Mouse (Mus musculus): Measurements from ENCODE around the gene Hmx2. TPM values are rescaled to one million over a fixed set of nuclear protein-coding genes. Genes with fewer than 3 reads are reported as not detected.
A peak's percentile ranks its signal among the peaks of the same experiment; 100 is the strongest.

Hmx2 gene
- polyA plus RNA-seq, 1 experiment from 2014 or later = not detected

DNA sequence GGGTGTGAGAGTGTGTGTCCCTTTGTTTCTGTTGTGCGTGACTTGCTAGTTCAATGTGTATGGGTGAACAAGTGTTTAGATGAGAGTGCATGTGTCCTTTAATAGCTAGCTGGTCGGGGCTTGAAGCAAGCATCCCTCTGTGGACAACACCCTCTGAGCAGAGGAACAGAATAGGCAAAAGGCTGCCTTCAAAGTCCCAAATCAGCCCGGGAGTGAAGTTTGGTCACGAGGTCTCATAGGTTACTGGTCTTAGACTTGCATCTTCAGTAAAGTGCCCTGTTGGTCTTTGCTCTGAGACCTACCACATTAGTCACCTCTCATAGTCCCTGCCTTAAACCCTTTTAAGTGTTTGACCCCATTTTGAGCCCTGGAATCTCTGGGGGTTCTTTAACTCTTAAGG is 2.9 kb downstream of the Hmx2 start:
- Histone ChIP-seq H3K27ac (no peak overlapping the region), H3K4me3 (no peak overlapping the region), H3K36me3 (no peaks in the 10 kb centered on the region), H3K4me2 (replicated peaks) (no peak overlapping the region), H3K27me3 (peaks cover 100% of the 10 kb centered on the region), H3K4me1 (peaks cover 24% of the 10 kb centered on the region), H3K9me3 (no peaks in the 10 kb centered on the region), H3K9ac (no peak overlapping the region)
- WGBS = 0% methylated on average over 4 of the region's 4 CpGs
- ATAC-seq (ENCODE audit: low FRiP score, low read depth) = no peak

DNA sequence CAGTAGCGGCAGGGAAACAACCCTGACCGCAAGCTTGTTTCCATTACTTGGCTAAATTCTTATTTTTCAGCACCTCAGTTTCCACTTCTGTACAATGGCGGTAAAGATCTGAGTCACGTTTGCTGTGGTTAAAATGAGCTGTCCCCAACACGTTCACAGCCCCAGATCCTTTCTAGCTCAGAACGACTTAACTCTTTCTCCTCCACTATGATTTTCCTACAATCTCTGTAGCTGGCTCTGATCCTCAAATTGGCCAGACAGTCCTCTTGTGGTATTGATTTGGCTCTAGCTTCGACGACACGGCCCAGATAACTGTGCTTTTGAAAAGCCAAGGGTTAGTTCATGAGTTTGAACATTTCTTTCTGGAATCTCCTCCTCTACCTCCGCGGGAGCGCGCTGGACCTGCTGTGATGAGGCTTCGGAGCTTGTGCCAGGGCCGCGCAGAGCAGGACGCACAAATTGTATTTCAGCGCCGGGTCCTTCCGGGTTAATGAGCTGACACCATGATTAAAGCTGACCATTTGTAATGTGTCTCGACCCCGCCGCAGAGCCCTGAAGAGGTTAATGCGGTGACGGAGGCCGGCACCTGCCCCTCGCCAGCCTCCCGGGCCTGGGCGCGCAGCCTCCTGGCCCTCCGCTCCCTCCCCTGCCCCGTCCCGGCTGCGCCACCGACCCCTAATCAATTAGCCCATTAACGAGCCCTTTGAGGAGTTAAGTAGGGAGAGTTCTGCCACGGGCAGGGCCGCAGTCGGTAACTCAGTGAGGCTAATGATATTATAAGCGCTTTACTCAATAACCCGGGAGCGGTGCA is 3.6 kb downstream of the Hmx2 start:
- 1% methylated on average over 42 of the region's 42 CpGs for WGBS
- no peak overlapping the region for H3K27ac ChIP-seq
- no peak overlapping the region for H3K4me3 ChIP-seq

DNA sequence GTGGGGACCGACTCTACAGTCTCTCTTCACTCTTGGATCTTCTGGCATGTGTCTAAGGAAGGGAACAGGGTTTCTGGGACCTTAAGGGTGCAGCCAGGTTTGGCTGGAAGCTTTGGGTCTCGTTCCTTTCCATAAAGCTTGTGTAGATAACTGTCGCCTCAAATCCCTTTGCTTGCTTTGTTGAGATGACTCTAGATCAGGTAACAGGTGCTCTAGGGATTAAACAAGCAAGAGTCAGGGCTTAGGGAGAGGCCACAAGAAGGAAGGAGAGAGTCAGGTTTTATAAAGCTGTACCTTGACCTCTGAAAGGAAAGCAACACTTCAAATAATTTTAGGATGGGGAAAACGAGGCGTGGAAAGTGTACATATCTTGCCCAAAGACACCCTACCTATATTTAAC is 4.2 kb downstream of the Hmx2 start:
- no peak for ATAC-seq (ENCODE audit: low FRiP score, low read depth)
- no peak overlapping the region for H3K27ac ChIP-seq

More for the DNA sequence above, 3.6 kb downstream of the Hmx2 start:
- Histone ChIP-seq H3K4me1 (peaks cover 31% of the 10 kb centered on the region), H3K4me2 (replicated peaks) (no peak overlapping the region), H3K9ac (no peak overlapping the region), H3K36me3 (no peaks in the 10 kb centered on the region), H3K9me3 (no peaks in the 10 kb centered on the region), H3K27me3 (peaks cover 100% of the 10 kb centered on the region)
- ATAC-seq (ENCODE audit: low FRiP score, low read depth) = no peak

DNA sequence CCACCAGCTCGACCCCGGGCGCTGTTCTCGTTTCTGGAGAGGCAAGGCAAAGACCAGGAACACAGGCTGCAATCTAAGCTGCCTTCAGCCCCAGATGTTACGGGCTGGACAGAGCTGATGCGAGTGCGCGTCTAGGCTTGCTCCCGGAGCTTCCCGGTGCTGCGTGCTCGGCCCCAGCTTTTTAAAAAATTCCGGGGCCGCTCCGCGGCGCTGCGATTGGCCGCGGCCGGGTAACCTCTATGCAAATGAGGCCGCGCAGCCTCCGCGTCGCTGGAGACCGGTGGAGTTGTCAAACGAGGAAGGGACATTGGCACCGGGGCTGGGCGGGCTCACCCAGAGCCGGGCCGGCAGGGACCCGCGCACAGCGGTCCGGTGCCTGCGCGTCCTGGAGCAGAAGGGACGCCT is 5.2 kb downstream of the Hmx2 start:
- Histone ChIP-seq H3K36me3 (no peaks in the 10 kb centered on the region), H3K9me3 (no peaks in the 10 kb centered on the region), H3K9ac (no peak overlapping the region), H3K4me3 (peak overlapping the region; percentile 40), H3K4me2 (replicated peaks) (peak overlapping the region; percentile 66), H3K27me3 (peaks cover 100% of the 10 kb centered on the region), H3K27ac (no peak overlapping the region), H3K4me1 (peaks cover 32% of the 10 kb centered on the region)
- under 1% methylated on average over 39 of the region's 39 CpGs for WGBS
- peak; percentile 55; the same call in 1 of the 2 replicates for ATAC-seq (ENCODE audit: low FRiP score, low read depth)

More for the DNA sequence above, 4.2 kb downstream of the Hmx2 start:
- Histone ChIP-seq H3K27me3 (peaks cover 100% of the 10 kb centered on the region), H3K36me3 (no peaks in the 10 kb centered on the region), H3K4me1 (peaks cover 32% of the 10 kb centered on the region), H3K9me3 (no peaks in the 10 kb centered on the region), H3K4me3 (no peak overlapping the region), H3K9ac (no peak overlapping the region), H3K4me2 (replicated peaks) (no peak overlapping the region)
- WGBS = 1% methylated on average over 5 of the region's 5 CpGs

DNA sequence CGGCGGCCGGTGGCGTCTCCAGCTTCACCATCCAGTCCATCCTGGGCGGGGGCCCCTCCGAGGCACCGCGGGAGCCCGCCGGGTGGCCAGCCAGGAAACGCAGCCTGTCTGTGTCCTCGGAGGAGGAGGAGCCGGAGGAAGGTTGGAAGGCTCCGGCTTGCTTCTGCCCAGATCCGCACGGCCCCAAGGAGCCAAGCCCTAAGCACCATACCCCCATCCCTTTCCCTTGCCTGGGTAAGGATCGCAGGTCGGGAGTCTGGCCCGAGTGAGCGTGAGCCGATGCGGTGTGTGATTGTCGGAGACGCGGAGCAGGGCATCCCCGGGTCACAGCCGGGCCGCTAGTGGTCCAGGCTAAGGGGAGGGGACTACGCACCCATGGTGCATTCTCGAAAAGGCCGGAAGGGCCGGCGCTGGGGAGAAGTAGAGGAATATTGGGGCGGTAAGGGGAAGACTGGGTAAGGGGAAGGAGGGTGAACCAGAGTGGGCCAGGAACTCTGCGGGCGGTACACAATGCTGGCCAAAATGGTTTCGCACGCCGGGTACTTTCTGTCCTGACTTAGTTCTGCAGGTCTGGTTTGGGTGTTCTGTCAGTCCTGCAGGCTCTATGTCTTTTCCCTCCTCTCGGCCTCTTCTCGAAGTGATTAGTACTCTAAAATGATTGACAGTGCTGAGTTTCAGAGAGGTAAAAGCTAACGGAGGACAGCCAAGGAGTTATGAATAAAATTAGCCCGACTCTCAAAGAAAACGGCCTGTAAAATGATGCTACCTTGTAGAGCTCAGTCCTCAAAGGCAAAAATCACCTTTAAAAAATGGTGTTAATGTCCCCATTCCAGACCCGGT is 6.0 kb downstream of the Hmx2 start:
- no peak overlapping the region for H3K27ac ChIP-seq

DNA sequence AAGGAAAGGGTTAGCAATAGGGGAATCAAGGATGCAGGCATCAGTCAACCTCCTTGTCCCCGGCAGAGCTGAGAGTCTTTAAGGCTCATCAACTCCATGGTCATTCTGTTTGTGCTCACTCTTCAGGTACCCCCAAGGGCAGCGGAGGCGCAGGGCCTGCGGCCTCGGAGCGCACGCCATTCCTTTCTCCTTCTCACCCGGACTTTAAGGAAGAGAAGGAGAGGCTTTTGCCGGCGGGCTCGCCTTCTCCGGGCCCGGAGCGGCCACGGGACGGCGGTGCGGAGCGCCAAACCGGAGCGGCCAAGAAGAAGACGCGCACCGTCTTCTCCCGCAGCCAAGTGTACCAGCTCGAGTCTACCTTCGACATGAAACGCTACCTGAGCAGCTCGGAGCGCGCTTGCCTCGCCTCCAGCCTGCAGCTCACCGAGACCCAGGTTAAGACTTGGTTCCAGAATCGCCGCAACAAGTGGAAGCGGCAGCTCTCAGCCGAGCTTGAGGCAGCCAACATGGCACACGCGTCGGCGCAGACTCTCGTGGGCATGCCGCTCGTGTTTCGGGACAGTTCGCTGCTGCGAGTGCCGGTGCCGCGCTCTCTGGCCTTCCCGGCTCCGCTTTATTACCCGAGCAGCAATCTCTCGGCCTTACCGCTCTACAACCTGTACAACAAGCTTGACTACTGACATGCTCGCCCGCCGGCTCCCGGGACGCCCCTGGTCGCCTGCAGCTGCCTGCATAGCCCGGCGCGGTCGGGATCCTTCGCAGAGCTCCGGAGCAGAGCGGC is 6.9 kb downstream of the Hmx2 start:
- Histone ChIP-seq H3K9ac (no peak overlapping the region), H3K27ac (no peak overlapping the region), H3K4me3 (peak overlapping the region; percentile 26), H3K4me2 (replicated peaks) (peak overlapping the region; percentile 53), H3K27me3 (peaks cover 91% of the 10 kb centered on the region), H3K4me1 (peaks cover 32% of the 10 kb centered on the region), H3K9me3 (no peaks in the 10 kb centered on the region), H3K36me3 (no peaks in the 10 kb centered on the region)
- WGBS = under 1% methylated on average over 68 of the region's 68 CpGs
- no peak for ATAC-seq (ENCODE audit: low FRiP score, low read depth)

More for the DNA sequence above, 6.0 kb downstream of the Hmx2 start:
- H3K4me1 ChIP-seq = peaks cover 32% of the 10 kb centered on the region
- peak overlapping the region; percentile 40 for H3K4me3 ChIP-seq
- peaks cover 100% of the 10 kb centered on the region for H3K27me3 ChIP-seq
- no peak overlapping the region for H3K9ac ChIP-seq
- no peaks in the 10 kb centered on the region for H3K36me3 ChIP-seq
- ATAC-seq (ENCODE audit: low FRiP score, low read depth) = no peak
- no peaks in the 10 kb centered on the region for H3K9me3 ChIP-seq
- WGBS = under 1% methylated on average over 45 of the region's 45 CpGs
- peak overlapping the region; percentile 66 for H3K4me2 ChIP-seq (replicated peaks)

DNA sequence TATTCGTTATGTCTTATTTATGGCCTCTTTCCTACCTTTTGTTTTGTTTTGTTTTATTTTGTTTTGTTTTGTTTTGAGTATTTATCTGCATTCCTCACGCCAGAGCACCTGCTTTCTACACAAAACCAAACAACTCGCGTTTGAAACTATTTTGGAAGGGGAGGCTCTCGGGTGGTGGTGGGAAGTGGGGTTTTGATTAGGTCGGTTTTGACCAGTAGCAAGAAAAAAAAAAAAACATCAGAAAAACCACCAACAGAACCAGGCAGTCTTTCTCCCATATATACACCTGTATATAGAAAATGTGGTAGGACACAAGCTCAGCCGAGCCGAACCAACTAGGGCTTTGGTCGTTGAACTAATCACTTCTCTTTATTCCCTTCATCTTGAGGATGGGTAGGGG is 7.5 kb downstream of the Hmx2 start:
- ATAC-seq (ENCODE audit: low FRiP score, low read depth) = no peak
- Histone ChIP-seq H3K4me1 (peaks cover 34% of the 10 kb centered on the region), H3K4me3 (no peak overlapping the region), H3K9me3 (no peaks in the 10 kb centered on the region), H3K36me3 (no peaks in the 10 kb centered on the region), H3K4me2 (replicated peaks) (peak overlapping the region; percentile 53), H3K27me3 (peaks cover 85% of the 10 kb centered on the region), H3K9ac (no peak overlapping the region), H3K27ac (no peak overlapping the region)
- 2% methylated on average over 9 of the region's 9 CpGs for WGBS

DNA sequence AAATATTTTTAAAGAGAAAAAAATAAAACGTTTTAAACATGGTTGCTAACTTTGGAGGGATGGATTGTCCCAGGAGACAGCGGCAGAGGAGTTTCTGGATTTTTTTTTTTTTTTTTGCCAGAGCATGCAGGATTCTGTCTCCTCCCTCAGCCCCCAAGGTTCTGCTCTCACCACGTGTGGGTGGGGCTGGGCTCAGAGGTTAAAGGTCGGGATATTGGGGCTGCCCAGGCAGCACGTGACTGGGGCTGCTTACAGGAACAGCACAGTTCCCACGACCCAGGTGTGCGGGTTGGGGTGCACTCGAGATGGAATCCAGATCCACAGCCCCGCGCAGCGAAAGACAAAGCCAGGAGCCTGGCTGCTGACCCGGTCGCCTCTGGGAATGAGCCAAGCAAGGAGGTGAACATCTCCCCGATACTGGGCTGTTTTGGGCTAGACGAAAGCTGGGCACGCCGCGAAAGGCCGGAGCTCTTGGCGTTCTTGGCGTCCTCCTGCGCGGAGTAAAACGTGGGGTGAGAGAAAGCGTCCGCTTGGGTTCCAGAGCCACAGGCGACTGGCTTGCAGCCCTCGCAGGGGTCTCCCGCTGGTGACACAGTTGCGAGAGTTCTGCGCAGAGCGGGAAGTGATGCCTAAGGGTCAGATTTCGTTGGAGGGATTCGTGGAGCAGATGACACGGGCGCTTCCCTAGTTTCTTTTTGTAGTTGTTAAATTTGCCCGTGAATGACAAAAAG is 8.1 kb downstream of the Hmx2 start:
- 0 out of 2 replicates have a peak, but pooled peaks cover under 1% of the 10 kb centered on the region for H3K36me3 ChIP-seq
- peaks cover 79% of the 10 kb centered on the region for H3K27me3 ChIP-seq
- H3K4me1 ChIP-seq = peaks cover 39% of the 10 kb centered on the region
- no peak overlapping the region for H3K27ac ChIP-seq
- peak overlapping the region; percentile 11; the same call in 1 of the 2 replicates for H3K4me3 ChIP-seq
- WGBS = under 1% methylated on average over 37 of the region's 37 CpGs
- no peaks in the 10 kb centered on the region for H3K9me3 ChIP-seq
- no peak for ATAC-seq (ENCODE audit: low FRiP score, low read depth)
- no peak overlapping the region for H3K9ac ChIP-seq
- peak overlapping the region; percentile 3; the same call in 1 of the 2 replicates for H3K4me2 ChIP-seq (replicated peaks)

DNA sequence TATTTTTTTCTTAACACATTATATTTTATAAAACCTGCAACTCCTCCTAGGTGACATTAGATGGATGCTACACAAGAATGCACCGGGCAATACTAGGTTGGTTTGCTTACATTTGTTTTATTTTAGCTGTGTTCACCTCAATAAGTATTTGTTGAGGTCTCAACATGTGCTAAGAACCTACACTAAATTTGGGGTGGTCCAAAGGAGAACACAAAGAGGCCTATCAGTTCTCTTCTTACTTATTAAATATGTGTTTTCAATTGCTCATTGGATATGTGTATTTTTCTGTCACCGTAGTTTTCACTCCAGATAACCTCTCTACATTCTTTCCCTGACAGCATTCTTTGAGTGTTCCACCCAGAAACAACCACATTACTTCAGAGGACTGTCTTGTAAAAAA is 9.2 kb downstream of the Hmx2 start:
- WGBS = 42% methylated on average over 2 of the region's 2 CpGs
- H3K4me1 ChIP-seq = peaks cover 50% of the 10 kb centered on the region
- no peak overlapping the region for H3K4me3 ChIP-seq
- no peak for ATAC-seq (ENCODE audit: low FRiP score, low read depth)
- H3K4me2 ChIP-seq (replicated peaks) = no peak overlapping the region
- no peak overlapping the region for H3K9ac ChIP-seq
- H3K27ac ChIP-seq = no peak overlapping the region
- H3K9me3 ChIP-seq = no peaks in the 10 kb centered on the region
- peaks cover 10% of the 10 kb centered on the region for H3K36me3 ChIP-seq
- peaks cover 68% of the 10 kb centered on the region for H3K27me3 ChIP-seq

DNA sequence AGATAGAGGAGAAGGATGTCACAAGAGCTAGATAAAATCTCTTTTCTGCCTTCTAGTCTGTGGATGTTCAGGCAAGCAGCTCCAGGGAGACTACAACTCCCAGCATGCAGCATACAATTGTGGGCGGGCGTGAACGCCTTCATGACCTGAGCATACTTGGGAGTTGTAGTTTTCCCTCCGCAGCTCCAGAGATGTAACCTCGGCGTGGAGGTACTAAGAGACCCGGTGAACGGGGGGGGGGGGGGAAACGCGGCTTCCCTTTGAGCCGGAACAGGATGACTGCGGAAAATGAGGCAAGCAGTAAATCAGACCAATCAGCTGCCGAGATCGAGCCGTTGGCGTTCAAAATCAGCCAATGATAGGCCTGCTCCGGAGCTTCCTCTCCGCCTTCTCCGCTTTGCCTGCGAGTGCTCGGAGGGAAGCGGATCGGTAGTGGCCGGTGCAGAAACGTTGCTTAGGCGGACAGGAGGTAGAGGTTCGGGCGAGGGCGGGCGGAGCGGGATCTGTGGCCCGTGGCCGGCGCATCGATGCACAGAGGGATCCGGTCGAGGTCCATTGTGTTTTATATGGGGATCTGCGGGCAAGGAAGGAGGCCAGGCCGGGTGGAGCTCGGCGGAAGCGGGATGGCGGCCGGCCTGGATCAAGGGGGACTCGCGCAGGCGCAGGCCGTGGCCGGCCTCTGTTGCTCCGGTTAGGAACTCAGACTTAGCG is 11.6 kb downstream of the Hmx2 start, which contains the start of gene Bub3:
Bub3 (plus strand) TSS at position 237 of the 711 bp plus-strand sequence.
- Histone ChIP-seq H3K9ac (peak within 1 kb of the TSS; percentile 89), H3K9me3 (no peaks in the 10 kb centered on the region), H3K27me3 (peaks cover 44% of the 10 kb centered on the region), H3K27ac (peak within 1 kb of the TSS; percentile 87; the same call in 1 of the 2 replicates), H3K4me2 (replicated peaks) (peak within 1 kb of the TSS; percentile 82), H3K4me1 (peaks cover 41% of the 10 kb centered on the region), H3K36me3 (peaks cover 30% of the 10 kb centered on the region), H3K4me3 (peak within 1 kb of the TSS; percentile 80)
- peak; percentile 96 for ATAC-seq (ENCODE audit: low FRiP score, low read depth)
- WGBS = under 1% methylated on average over 46 of the region's 51 CpGs

Measured in limb, embryonic 13.5 days (tissue).